Mouse (Mus musculus): ENCODE measurements around the gene Acot9. TPM values are rescaled to one million over a fixed set of nuclear protein-coding genes. Genes with fewer than 3 reads are reported as not detected.

Gene Acot9
- polyA plus RNA-seq, 1 experiment from 2014 or later: 39.5 TPM

DNA sequence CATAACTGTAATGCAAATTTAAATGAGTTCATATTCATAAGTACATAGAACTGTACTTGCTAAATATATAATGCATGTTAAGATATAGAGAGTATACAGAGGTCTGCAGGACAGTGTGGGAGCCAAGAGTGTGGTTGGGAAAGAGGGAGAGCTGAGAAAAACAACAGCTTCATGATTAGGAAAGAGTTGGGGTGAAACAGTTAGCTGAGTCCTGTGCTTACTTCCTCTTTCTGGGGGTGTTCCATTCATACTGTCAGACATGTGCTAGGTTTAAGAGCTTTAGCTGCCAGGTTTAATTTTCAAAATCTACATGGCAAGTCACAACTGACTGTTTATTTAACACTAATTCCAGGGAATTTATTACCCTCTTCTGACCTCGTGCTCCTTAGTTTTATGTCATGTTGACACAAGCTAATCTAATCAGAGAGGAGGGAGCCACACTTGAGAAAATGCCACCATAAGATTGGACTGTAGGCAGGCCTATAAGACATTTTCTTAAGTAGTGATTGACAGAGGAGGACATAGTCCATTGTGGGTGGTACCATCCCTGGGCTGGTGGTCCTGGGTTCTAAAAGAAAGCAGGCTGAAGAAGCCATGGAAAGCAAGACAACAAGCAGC, 18.3 kb downstream of the Acot9 start:
- H3K4me3 ChIP-seq (replicated peaks; ENCODE audit: low read length): no peak overlapping the region
- no peaks in the 10 kb centered on the region for H3K4me1 ChIP-seq (ENCODE audit: control insufficient read depth, insufficient read depth, low read length)
- H3K27me3 ChIP-seq (ENCODE audit: control insufficient read depth, insufficient read depth, low read length): no peaks in the 10 kb centered on the region
- no peak overlapping the region for H3K27ac ChIP-seq (ENCODE audit: low read length)
- H3K9ac ChIP-seq (ENCODE audit: low read length): no peak overlapping the region
- no peaks in the 10 kb centered on the region for H3K36me3 ChIP-seq (ENCODE audit: control insufficient read depth, insufficient read depth, low read length)
- H3K4me2 ChIP-seq (ENCODE audit: low read depth, low read length): no peak overlapping the region
- 17% methylated on average over 1 of the region's 1 CpGs for WGBS
- ATAC-seq (ENCODE audit: insufficient read depth, low FRiP score): no peak
- no peaks in the 10 kb centered on the region for H3K9me3 ChIP-seq (replicated peaks; ENCODE audit: control insufficient read depth, low read length)

DNA sequence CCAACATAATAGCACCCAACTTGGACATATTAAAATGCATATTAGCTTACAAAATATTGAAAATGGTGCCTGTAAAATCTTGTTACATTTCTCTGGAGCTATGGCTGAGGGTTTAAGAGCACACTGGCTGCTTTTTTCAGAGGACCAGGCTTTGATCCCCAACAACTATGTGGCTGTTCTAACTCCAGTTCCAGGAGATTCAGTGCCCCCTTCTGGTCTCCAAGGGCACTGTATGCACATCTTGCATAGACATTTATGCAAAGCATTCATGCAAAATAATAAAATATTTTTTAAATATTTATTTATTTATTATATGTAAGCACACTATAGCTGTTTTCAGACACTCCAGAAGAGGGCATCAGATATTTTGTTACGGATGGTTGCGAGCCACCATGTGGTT, 44.1 kb downstream of the Acot9 start:
- Histone ChIP-seq H3K27ac (ENCODE audit: low read length) (no peak overlapping the region), H3K4me1 (ENCODE audit: control insufficient read depth, insufficient read depth, low read length) (no peaks in the 10 kb centered on the region)
- no peak for ATAC-seq (ENCODE audit: insufficient read depth, low FRiP score)

DNA sequence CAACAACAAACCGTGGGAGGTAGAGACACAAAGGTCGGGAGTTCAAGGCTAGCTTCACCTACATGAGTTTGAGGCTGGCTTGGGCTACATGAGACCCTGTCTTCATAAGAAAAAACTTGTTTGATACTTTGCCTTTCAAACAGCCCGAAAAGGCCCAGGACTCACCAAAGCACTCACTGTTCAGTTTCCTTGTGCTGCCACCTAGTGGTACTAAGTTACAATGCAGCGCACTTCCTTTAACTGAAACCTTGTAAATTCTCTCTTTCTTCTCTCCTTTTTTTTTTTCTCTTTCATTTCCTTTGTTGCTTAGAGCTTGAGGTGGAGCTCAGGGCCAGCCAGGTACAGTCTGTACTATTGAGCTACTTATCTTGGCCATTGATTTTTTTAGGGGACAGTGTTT, 55.8 kb downstream of the Acot9 start:
- no peak overlapping the region for H3K4me3 ChIP-seq (replicated peaks; ENCODE audit: low read length)
- H3K9ac ChIP-seq (ENCODE audit: low read length): no peak overlapping the region
- H3K36me3 ChIP-seq (ENCODE audit: control insufficient read depth, insufficient read depth, low read length): no peaks in the 10 kb centered on the region
- no peak overlapping the region for H3K4me2 ChIP-seq (ENCODE audit: low read depth, low read length)
- ATAC-seq (ENCODE audit: insufficient read depth, low FRiP score): no peak
- H3K4me1 ChIP-seq (ENCODE audit: control insufficient read depth, insufficient read depth, low read length): no peaks in the 10 kb centered on the region
- H3K9me3 ChIP-seq (replicated peaks; ENCODE audit: control insufficient read depth, low read length): no peaks in the 10 kb centered on the region
- no peaks in the 10 kb centered on the region for H3K27me3 ChIP-seq (ENCODE audit: control insufficient read depth, insufficient read depth, low read length)
- 43% methylated on average over 4 of the region's 4 CpGs for whole genome bisulfite sequencing
- no peak overlapping the region for H3K27ac ChIP-seq (ENCODE audit: low read length)

More for the DNA sequence above, 44.1 kb downstream of the Acot9 start:
- Histone ChIP-seq H3K4me3 (replicated peaks; ENCODE audit: low read length) (no peak overlapping the region), H3K27me3 (ENCODE audit: control insufficient read depth, insufficient read depth, low read length) (no peaks in the 10 kb centered on the region), H3K36me3 (ENCODE audit: control insufficient read depth, insufficient read depth, low read length) (no peaks in the 10 kb centered on the region), H3K9ac (ENCODE audit: low read length) (no peak overlapping the region), H3K4me2 (ENCODE audit: low read depth, low read length) (no peak overlapping the region), H3K9me3 (replicated peaks; ENCODE audit: control insufficient read depth, low read length) (no peaks in the 10 kb centered on the region)
- 100% methylated on average over 2 of the region's 2 CpGs for WGBS

DNA sequence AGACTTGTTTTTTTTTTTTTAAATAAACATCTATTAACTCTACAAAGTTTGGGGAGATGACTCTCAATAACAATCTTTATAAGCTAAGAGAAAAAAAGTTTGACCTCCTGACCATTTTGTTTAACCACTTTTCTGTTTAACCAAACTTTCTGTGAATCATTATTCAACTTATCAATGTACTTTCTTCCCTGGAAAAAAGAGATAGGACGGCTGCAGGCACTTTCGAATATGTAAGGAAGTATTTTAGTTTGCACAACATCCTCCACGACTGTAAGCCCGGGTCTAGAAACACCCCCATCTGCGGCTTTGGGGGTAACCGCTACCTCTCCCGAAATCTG, 75.3 kb downstream of the Acot9 start:
- no peaks in the 10 kb centered on the region for H3K36me3 ChIP-seq (ENCODE audit: control insufficient read depth, insufficient read depth, low read length)
- H3K4me3 ChIP-seq (replicated peaks; ENCODE audit: low read length): peak overlapping the region; percentile 65
- H3K4me2 ChIP-seq (ENCODE audit: low read depth, low read length): peak overlapping the region; percentile 45
- H3K27me3 ChIP-seq (ENCODE audit: control insufficient read depth, insufficient read depth, low read length): no peaks in the 10 kb centered on the region
- H3K9ac ChIP-seq (ENCODE audit: low read length): peak overlapping the region; percentile 61
- WGBS: 15% methylated on average over 7 of the region's 7 CpGs
- ATAC-seq (ENCODE audit: insufficient read depth, low FRiP score): no peak
- H3K27ac ChIP-seq (ENCODE audit: low read length): peak overlapping the region; percentile 83
- H3K4me1 ChIP-seq (ENCODE audit: control insufficient read depth, insufficient read depth, low read length): no peaks in the 10 kb centered on the region; the same call in 1 of the 2 replicates
- H3K9me3 ChIP-seq (replicated peaks; ENCODE audit: control insufficient read depth, low read length): no peaks in the 10 kb centered on the region

DNA sequence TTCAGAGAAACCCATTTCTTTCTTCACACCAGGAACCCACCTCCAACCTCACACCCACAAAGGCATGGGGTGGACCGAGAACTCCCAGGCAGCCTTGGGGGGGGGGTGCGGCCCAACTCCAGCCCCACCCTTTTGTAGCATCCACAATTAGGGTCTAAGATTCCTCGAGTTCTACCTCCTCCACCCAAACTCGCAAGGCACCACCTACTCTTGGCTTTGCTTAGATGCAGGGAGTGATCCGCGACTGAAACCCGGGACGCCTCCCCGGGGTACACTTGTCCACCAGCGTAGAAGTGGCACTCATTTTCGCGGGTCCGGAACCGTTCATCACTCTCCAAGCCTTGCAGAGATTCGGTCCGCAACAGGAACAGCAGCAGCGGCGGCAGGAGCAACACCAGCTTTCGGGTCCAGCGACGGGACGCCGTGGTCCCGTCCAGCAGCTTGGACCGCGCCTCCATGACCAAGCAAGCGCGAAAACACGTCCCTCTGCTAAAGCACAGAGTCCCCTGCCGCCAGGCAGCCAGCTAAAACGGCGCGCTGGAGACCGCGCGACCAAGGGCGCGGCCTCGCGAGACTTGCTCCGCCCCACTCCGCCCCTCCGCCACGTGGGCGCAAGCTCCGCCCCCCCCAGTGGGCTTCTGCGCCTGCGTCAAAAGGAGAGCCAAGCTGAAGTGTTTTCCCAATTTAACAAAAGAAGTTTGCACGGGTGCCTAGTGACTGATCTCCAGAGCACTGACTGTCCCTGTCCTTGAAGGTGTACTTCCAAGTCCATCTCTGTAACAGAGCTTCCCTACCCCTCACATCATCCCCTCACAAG, 75.9 kb downstream of the Acot9 start:
- H3K4me1 ChIP-seq (ENCODE audit: control insufficient read depth, insufficient read depth, low read length): no peaks in the 10 kb centered on the region; the same call in 1 of the 2 replicates
- H3K4me2 ChIP-seq (ENCODE audit: low read depth, low read length): peak overlapping the region; percentile 45
- WGBS: 17% methylated on average over 46 of the region's 49 CpGs
- H3K36me3 ChIP-seq (ENCODE audit: control insufficient read depth, insufficient read depth, low read length): no peaks in the 10 kb centered on the region
- no peaks in the 10 kb centered on the region for H3K9me3 ChIP-seq (replicated peaks; ENCODE audit: control insufficient read depth, low read length)
- peak overlapping the region; percentile 65 for H3K4me3 ChIP-seq (replicated peaks; ENCODE audit: low read length)
- H3K27ac ChIP-seq (ENCODE audit: low read length): peak overlapping the region; percentile 83
- H3K27me3 ChIP-seq (ENCODE audit: control insufficient read depth, insufficient read depth, low read length): no peaks in the 10 kb centered on the region
- H3K9ac ChIP-seq (ENCODE audit: low read length): peak overlapping the region; percentile 61
- ATAC-seq (ENCODE audit: insufficient read depth, low FRiP score): peak; percentile 98

DNA sequence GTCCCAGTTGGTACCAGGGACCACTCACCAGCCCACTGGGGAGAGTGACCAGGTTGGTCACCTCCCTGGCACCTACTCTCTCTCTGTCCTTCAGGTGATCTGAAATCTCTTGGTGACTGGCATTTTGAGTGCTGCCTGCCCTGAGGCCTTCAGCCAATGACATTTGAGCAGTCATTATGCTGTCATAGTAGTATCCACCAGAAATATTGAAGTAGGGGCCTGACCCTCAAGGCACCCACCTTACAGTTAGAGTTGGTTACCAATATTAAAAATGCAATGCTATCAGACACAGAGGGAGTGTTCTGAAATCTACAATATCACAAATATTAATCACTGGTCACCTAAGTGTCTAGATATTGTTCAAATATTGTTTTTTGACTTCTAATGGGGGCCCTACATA, 78.4 kb downstream of the Acot9 start, which contains the start of gene Prdx4:
TSS of gene Prdx4 (minus strand) at position 101 of the 400 bp plus-strand sequence.
- ATAC-seq (ENCODE audit: insufficient read depth, low FRiP score): no peak
- H3K9ac ChIP-seq (ENCODE audit: low read length): no peak within 1 kb of the TSS
- no peak within 1 kb of the TSS for H3K27ac ChIP-seq (ENCODE audit: low read length)
- no peak within 1 kb of the TSS for H3K4me3 ChIP-seq (replicated peaks; ENCODE audit: low read length)
- H3K4me2 ChIP-seq (ENCODE audit: low read depth, low read length): no peak within 1 kb of the TSS
- H3K36me3 ChIP-seq (ENCODE audit: control insufficient read depth, insufficient read depth, low read length): no peaks in the 10 kb centered on the region
- no peaks in the 10 kb centered on the region; the same call in 1 of the 2 replicates for H3K4me1 ChIP-seq (ENCODE audit: control insufficient read depth, insufficient read depth, low read length)
- no peaks in the 10 kb centered on the region for H3K9me3 ChIP-seq (replicated peaks; ENCODE audit: control insufficient read depth, low read length)
- H3K27me3 ChIP-seq (ENCODE audit: control insufficient read depth, insufficient read depth, low read length): no peaks in the 10 kb centered on the region

DNA sequence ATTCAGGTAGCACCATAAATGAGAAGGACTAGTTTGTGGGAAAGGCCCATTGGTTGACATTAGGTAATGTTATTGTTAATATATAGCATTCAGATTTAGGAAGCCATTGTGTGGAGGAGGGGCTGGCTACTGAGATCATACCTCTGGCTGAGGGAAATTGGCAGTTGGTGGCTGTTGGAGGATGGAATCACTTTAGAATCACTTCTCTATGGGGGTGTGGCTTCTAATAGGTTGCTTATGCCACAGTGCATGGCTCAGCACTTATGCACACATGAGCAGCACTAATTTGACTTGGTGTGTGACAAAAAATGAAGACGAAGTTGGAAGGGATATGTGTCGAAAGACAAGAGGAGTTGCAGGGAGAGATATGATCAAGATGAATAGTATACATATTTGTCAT, 84.0 kb downstream of the Acot9 start:
- H3K4me1 ChIP-seq (ENCODE audit: control insufficient read depth, insufficient read depth, low read length): no peaks in the 10 kb centered on the region
- no peak overlapping the region for H3K4me2 ChIP-seq (ENCODE audit: low read depth, low read length)
- WGBS: 89% methylated on average over 2 of the region's 2 CpGs
- no peaks in the 10 kb centered on the region for H3K9me3 ChIP-seq (replicated peaks; ENCODE audit: control insufficient read depth, low read length)
- no peak overlapping the region for H3K4me3 ChIP-seq (replicated peaks; ENCODE audit: low read length)
- H3K36me3 ChIP-seq (ENCODE audit: control insufficient read depth, insufficient read depth, low read length): no peaks in the 10 kb centered on the region
- no peaks in the 10 kb centered on the region for H3K27me3 ChIP-seq (ENCODE audit: control insufficient read depth, insufficient read depth, low read length)
- H3K9ac ChIP-seq (ENCODE audit: low read length): no peak overlapping the region
- H3K27ac ChIP-seq (ENCODE audit: low read length): no peak overlapping the region
- no peak for ATAC-seq (ENCODE audit: insufficient read depth, low FRiP score)

Other genes with a start within 250 kb of the Acot9 start
- not detected in 2 replicates for gene Magea5, start 199.3 kb upstream of the Acot9 start, polyA plus RNA-seq (2015; fragmentation: Nextera tagmentation; extraction: Ambion mirVana)
- not detected in 2 replicates for gene Magea1, start 172.7 kb upstream of the Acot9 start, polyA plus RNA-seq (2015; fragmentation: Nextera tagmentation; extraction: Ambion mirVana)
- not detected in 2 replicates for gene Magea2, start 168.8 kb upstream of the Acot9 start, polyA plus RNA-seq (2015; fragmentation: Nextera tagmentation; extraction: Ambion mirVana)
- gene Cldn34b2, start 134.0 kb upstream of the Acot9 start, polyA plus RNA-seq (2015; fragmentation: Nextera tagmentation; extraction: Ambion mirVana): not detected in 2 replicates
- gene Sat1, start 46.0 kb upstream of the Acot9 start, polyA plus RNA-seq (2015; fragmentation: Nextera tagmentation; extraction: Ambion mirVana): 191 and 213 TPM in 2 replicates
- 279 and 329 TPM in 2 replicates for gene Prdx4, start 78.3 kb downstream of the Acot9 start, polyA plus RNA-seq (2015; fragmentation: Nextera tagmentation; extraction: Ambion mirVana)

Data from stomach, embryonic 16.5 days (tissue).